In genomic region chr15:25843086-25843991, GRCm38 (mm10) we compare ENCODE assay signal across 8 mouse cellular contexts. TPM values are rescaled to one million over a fixed set of nuclear protein-coding genes. Genes with fewer than 3 reads are reported as not detected.
DNase-seq lines count a peak whose midpoint lies in the region; ATAC-seq lines count a peak whose summit lies in the region.

Gene Retreg1, plus strand, starts transcription at chr15:25843180.

- no peak within 1 kb of the TSS for H3K27ac ChIP-seq in brown adipose tissue, adult 24 weeks (replicated peaks; ENCODE audit: low read depth, low read length)
- 0 out of 2 replicates have a peak within 1 kb of the TSS, but pooled peaks have one; percentile 25 for H3K27ac ChIP-seq in forebrain, embryonic 12.5 days
- peak within 1 kb of the TSS; percentile 60 for H3K27ac ChIP-seq in heart, embryonic 16.5 days (ENCODE audit: low read length)
- H3K27ac ChIP-seq in liver, embryonic 16.5 days (ENCODE audit: low read length): no peak within 1 kb of the TSS
- no peak within 1 kb of the TSS for H3K27ac ChIP-seq in neural tube, embryonic 11.5 days (ENCODE audit: low read depth, low read length)
- H3K27ac ChIP-seq in stomach, embryonic 15.5 days: peak within 1 kb of the TSS; percentile 44; the same call in 1 of the 2 replicates

- under 1% methylated on average over 62 of the region's 72 CpGs for WGBS in forebrain, embryonic 12.5 days
- WGBS in heart, embryonic 16.5 days: under 1% methylated on average over 69 of the region's 72 CpGs
- WGBS in liver, embryonic 16.5 days (ENCODE audit: insufficient replicate concordance): under 1% methylated on average over 64 of the region's 72 CpGs
- WGBS in neural tube, embryonic 11.5 days: under 1% methylated on average over 49 of the region's 72 CpGs
- under 1% methylated on average over 61 of the region's 72 CpGs for WGBS in stomach, embryonic 15.5 days

- peak within 1 kb of the TSS; percentile 80 for H3K9ac ChIP-seq in forebrain, embryonic 12.5 days
- H3K9ac ChIP-seq in heart, embryonic 16.5 days (ENCODE audit: low read length): peak within 1 kb of the TSS; percentile 87
- peak within 1 kb of the TSS; percentile 50 for H3K9ac ChIP-seq in liver, embryonic 16.5 days (ENCODE audit: low read depth, low read length)
- H3K9ac ChIP-seq in neural tube, embryonic 11.5 days (ENCODE audit: low read length): peak within 1 kb of the TSS; percentile 77
- peak within 1 kb of the TSS; percentile 49 for H3K9ac ChIP-seq in stomach, embryonic 15.5 days

- DNase-seq in A20 (ENCODE audit: low read depth, low spot score): peak; percentile 91
- DNase-seq in kidney, postnatal 25 days: peak; percentile 88 to 94
- DNase-seq in neural tube, embryonic 11.5 days (ENCODE audit: low spot score): peak; percentile 60

- H3K27me3 ChIP-seq in forebrain, embryonic 12.5 days: peaks cover 34% of the 10 kb centered on the region
- no peaks in the 10 kb centered on the region for H3K27me3 ChIP-seq in heart, embryonic 16.5 days (ENCODE audit: control insufficient read depth, insufficient read depth, low read length)
- H3K27me3 ChIP-seq in liver, embryonic 16.5 days (ENCODE audit: control insufficient read depth, insufficient read depth, low read depth, low read length): peaks cover 28% of the 10 kb centered on the region
- peaks cover 12% of the 10 kb centered on the region; the same call in 1 of the 2 replicates for H3K27me3 ChIP-seq in neural tube, embryonic 11.5 days (ENCODE audit: control insufficient read depth, insufficient read depth, low read length)
- H3K27me3 ChIP-seq in stomach, embryonic 15.5 days (replicated peaks): no peaks in the 10 kb centered on the region; the same call in 1 of the 2 replicates

- H3K9me3 ChIP-seq in forebrain, embryonic 12.5 days: no peaks in the 10 kb centered on the region
- no peaks in the 10 kb centered on the region for H3K9me3 ChIP-seq in heart, embryonic 16.5 days (replicated peaks; ENCODE audit: control insufficient read depth, low read length)
- no peaks in the 10 kb centered on the region for H3K9me3 ChIP-seq in liver, embryonic 16.5 days (replicated peaks; ENCODE audit: control insufficient read depth, low read length)
- H3K9me3 ChIP-seq in neural tube, embryonic 11.5 days (ENCODE audit: control insufficient read depth, low read length): no peaks in the 10 kb centered on the region
- no peaks in the 10 kb centered on the region for H3K9me3 ChIP-seq in stomach, embryonic 15.5 days

- H3K4me2 ChIP-seq in forebrain, embryonic 12.5 days: peak within 1 kb of the TSS; percentile 99
- H3K4me2 ChIP-seq in heart, embryonic 16.5 days (ENCODE audit: low read depth, low read length): peak within 1 kb of the TSS; percentile 90
- peak within 1 kb of the TSS; percentile 74 for H3K4me2 ChIP-seq in liver, embryonic 16.5 days (ENCODE audit: low read depth, low read length)
- H3K4me2 ChIP-seq in neural tube, embryonic 11.5 days (ENCODE audit: low read depth): peak within 1 kb of the TSS; percentile 94
- H3K4me2 ChIP-seq in stomach, embryonic 15.5 days: peak within 1 kb of the TSS; percentile 93

- H3K36me3 ChIP-seq in forebrain, embryonic 12.5 days (replicated peaks): no peaks in the 10 kb centered on the region
- no peaks in the 10 kb centered on the region for H3K36me3 ChIP-seq in heart, embryonic 16.5 days (ENCODE audit: control insufficient read depth, insufficient read depth)
- H3K36me3 ChIP-seq in liver, embryonic 16.5 days (ENCODE audit: control insufficient read depth, insufficient read depth): no peaks in the 10 kb centered on the region
- no peaks in the 10 kb centered on the region for H3K36me3 ChIP-seq in neural tube, embryonic 11.5 days (ENCODE audit: control insufficient read depth, insufficient read depth, low read length)
- no peaks in the 10 kb centered on the region for H3K36me3 ChIP-seq in stomach, embryonic 15.5 days

- H3K4me1 ChIP-seq in brown adipose tissue, adult 24 weeks (ENCODE audit: control insufficient read depth, insufficient read depth, insufficient read length, low read length): no peaks in the 10 kb centered on the region
- H3K4me1 ChIP-seq in forebrain, embryonic 12.5 days: peaks cover 22% of the 10 kb centered on the region
- peaks cover 14% of the 10 kb centered on the region for H3K4me1 ChIP-seq in heart, embryonic 16.5 days (ENCODE audit: control insufficient read depth, insufficient read depth, low read length)
- peaks cover 3% of the 10 kb centered on the region for H3K4me1 ChIP-seq in liver, embryonic 16.5 days (ENCODE audit: control insufficient read depth, low read depth, low read length)
- H3K4me1 ChIP-seq in neural tube, embryonic 11.5 days (ENCODE audit: control insufficient read depth, insufficient read depth, low read length): no peaks in the 10 kb centered on the region; the same call in 1 of the 2 replicates
- peaks cover 13% of the 10 kb centered on the region; the same call in 1 of the 2 replicates for H3K4me1 ChIP-seq in stomach, embryonic 15.5 days

- ATAC-seq in forebrain, embryonic 12.5 days (ENCODE audit: low FRiP score): peak; percentile 85
- peak; percentile 86 for ATAC-seq in heart, embryonic 16.5 days (replicated peaks; ENCODE audit: extremely low read depth, insufficient read depth, low FRiP score)
- ATAC-seq in liver, embryonic 16.5 days (ENCODE audit: low read depth): peak; percentile 86
- ATAC-seq in neural tube, embryonic 11.5 days (ENCODE audit: insufficient read depth, low FRiP score, low TSS enrichment): peak; percentile 85
- ATAC-seq in stomach, embryonic 15.5 days (ENCODE audit: insufficient read depth, low FRiP score, low read depth): peak; percentile 90

- H3K4me3 ChIP-seq in brown adipose tissue, adult 24 weeks (ENCODE audit: insufficient read depth, low read depth, low read length): peak within 1 kb of the TSS; percentile 65
- peak within 1 kb of the TSS; percentile 83 for H3K4me3 ChIP-seq in forebrain, embryonic 12.5 days (replicated peaks)
- H3K4me3 ChIP-seq in heart, embryonic 16.5 days (ENCODE audit: low read length): peak within 1 kb of the TSS; percentile 89
- peak within 1 kb of the TSS; percentile 60 for H3K4me3 ChIP-seq in liver, embryonic 16.5 days (ENCODE audit: low read depth, low read length)
- H3K4me3 ChIP-seq in neural tube, embryonic 11.5 days (ENCODE audit: low read depth, low read length): peak within 1 kb of the TSS; percentile 74
- H3K4me3 ChIP-seq in stomach, embryonic 15.5 days (replicated peaks): peak within 1 kb of the TSS; percentile 76

RNA-seq across cellular contexts. Expression of gene Retreg1, which starts in this region (rescaled TPM):
- 14.2 and 17.8 TPM in 2 replicates for polyA plus RNA-seq in brown adipose tissue, adult 24 weeks (2012; ENCODE audit: insufficient read depth, insufficient read length, missing spikeins)
- polyA plus RNA-seq in forebrain, embryonic 12.5 days (2016; fragmentation: Nextera tagmentation; extraction: Ambion mirVana): 2.8 and 3.7 TPM in 2 replicates
- polyA plus RNA-seq in heart, embryonic 16.5 days (2015; fragmentation: Nextera tagmentation; extraction: Ambion mirVana): 91.0 and 97.5 TPM in 2 replicates
- 7.4 and 10.1 TPM in 2 replicates for polyA plus RNA-seq in liver, embryonic 16.5 days (2015; fragmentation: Nextera tagmentation; extraction: Ambion mirVana)
- polyA plus RNA-seq in neural tube, embryonic 11.5 days (2014; fragmentation: Nextera tagmentation; extraction: Ambion mirVana): 5.6 TPM in 2 replicates
- polyA plus RNA-seq in stomach, embryonic 15.5 days (2015; fragmentation: Nextera tagmentation; extraction: Ambion mirVana): 13.7 and 17.0 TPM in 2 replicates

Comparison
In these comparisons a context has a peak if more than half of its experiments do, and no peak if none do; other contexts are left out.
1. H3K27ac ChIP-seq: peak in forebrain, embryonic 12.5 days (single experiment), heart, embryonic 16.5 days (single experiment) and stomach, embryonic 15.5 days (single experiment); none in brown adipose tissue, adult 24 weeks (single experiment), liver, embryonic 16.5 days (single experiment) and neural tube, embryonic 11.5 days (single experiment).
2. Peak in every context shown above with its lines, with median percentiles within 50 percentile points of each other: DNase-seq, H3K4me3 ChIP-seq, ATAC-seq, H3K4me2 ChIP-seq and H3K9ac ChIP-seq.